Mouse (Mus musculus) splenic B cell, adult 2 months (primary cell): ENCODE measurements around the gene Prpf8.
"Not testable (repeated sequence)": the region's sequence is repeated elsewhere in the genome, so short reads cannot be mapped to it uniquely, and the experiment has no call there.

Experiments
- DNase-seq: peaks from one replicate; pipeline ENCODE4 v3.0.0-alpha.2; 2011; ENCODE audit warnings: low read depth, low spot score
- H3K27me3 ChIP-seq: 2 replicates; pipeline ENCODE4 v1.6.1; 2012; ENCODE audit warnings: mild to moderate bottlenecking, low read length, moderate library complexity, mixed read lengths; ENCODE audit not compliant: control insufficient read depth, poor library complexity, insufficient read depth, severe bottlenecking
- H3K36me3 ChIP-seq: 2 replicates; pipeline ENCODE4 v1.6.1; 2012; ENCODE audit warnings: mild to moderate bottlenecking, low read length, moderate library complexity, mixed read lengths; ENCODE audit not compliant: control insufficient read depth, poor library complexity, insufficient read depth, severe bottlenecking

Prpf8 gene

GRCm38 (mm10) chr11:75453991-75454930, 32.4 kb upstream of the Prpf8 start, which contains the start of gene Wdr81:
Gene Wdr81, minus strand, starts transcription at chr11:75454717.
- DNase-seq: peak; percentile 96
- Histone ChIP-seq H3K27me3 (no peaks in the 10 kb centered on the region), H3K36me3 (peaks cover 3% of the 10 kb centered on the region)

DNA sequence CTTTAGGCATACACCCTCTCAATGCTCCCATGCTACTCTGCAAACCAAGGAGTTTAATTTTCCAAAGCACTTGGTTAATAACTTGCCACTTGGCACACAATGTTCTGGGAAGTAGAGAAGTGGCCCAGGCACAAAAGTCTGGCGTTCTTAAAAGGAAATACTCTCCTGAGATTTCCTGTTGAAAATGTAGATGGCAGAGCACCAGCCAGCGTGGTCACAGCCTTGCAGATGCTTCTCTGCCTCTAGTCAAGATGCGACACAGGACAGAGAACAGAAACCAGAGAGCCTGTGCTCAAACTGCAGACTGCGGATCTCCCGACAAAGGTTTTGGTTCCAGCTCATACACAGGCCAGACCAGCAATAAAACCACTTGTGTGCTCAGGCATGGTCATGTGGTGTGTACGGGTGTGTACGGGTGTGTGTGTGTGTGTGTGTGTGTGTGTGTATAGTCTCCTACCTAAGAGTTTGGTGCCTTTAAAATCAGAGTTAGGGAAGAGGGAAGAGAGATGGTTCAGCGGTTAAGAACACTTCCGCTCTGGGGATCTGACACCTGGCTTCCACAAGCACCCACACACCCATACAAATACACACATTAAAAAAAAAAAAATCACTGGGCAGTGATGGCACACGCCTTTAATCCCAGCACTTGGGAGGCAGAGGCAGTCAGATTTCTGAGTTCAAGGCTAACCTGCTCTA, 31.4 kb upstream of the Prpf8 start:
- no peaks in the 10 kb centered on the region for H3K27me3 ChIP-seq
- DNase-seq: peak; percentile 84
- H3K36me3 ChIP-seq: peaks cover 3% of the 10 kb centered on the region

DNA sequence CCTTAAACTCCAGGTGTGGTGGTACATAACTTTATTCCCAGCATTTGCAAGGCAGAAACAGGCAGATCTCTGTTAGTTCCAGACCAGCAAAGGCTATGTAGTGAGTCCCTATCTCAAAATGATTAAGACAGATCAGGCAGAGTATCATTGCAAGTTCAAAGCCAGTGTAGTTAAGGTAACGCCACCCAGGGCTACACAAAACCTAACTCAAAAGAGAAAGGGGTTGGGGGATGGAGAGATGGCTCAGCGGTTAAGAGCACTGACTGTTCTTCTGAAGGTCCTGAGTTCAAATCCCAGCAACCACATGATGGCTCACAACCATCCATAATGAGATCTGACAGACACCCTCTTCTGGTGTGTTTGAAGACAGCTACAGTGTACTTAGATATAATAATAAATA, 30.6 kb upstream of the Prpf8 start:
- not testable (repeated sequence) for H3K27me3 ChIP-seq, DNase-seq, H3K36me3 ChIP-seq

DNA sequence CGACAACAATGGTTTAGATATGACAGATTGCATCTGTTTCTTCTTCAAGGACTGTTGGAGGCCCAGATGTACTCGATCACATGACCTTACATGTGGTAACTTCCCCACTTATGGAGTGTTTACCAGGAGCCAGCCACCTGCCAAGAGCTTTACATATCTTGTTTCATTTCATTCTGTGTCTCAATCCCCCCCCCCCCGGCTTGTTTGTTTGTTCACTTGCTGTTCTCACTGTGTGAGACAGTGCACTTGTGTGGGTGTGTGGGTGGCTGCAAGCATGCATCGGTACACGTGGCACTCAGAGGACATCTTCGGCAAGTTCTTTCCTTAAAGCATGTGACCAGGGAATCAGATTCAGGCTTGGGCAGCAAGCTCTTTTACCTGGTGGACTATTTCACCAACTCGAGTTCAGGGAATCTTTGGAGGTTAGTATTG, 30.2 kb upstream of the Prpf8 start:
- peak; percentile 67 for DNase-seq
- Histone ChIP-seq H3K27me3 (no peaks in the 10 kb centered on the region), H3K36me3 (peaks cover 3% of the 10 kb centered on the region; the same call in 1 of the 2 replicates)

DNA sequence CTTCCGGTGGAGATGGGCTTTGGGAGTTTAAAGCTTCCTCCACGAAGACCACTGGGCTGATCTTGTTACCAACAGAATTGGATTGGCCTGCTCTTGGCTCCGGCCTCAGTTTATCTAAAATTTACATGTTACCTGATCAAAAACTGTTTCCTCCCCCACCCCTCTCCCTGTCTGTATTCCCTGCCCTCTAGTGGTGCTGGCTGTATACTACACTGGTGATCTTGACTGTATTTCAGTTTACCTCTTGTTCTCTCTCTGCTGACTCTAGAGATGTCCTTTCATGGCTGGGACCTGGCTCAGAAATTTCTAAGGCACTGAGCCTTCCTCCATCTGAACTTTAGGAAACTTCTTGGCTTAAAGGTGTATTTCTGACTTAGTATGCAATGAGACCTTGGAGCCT, 28.4 kb upstream of the Prpf8 start:
- no peaks in the 10 kb centered on the region for H3K27me3 ChIP-seq
- no peaks in the 10 kb centered on the region for H3K36me3 ChIP-seq
- DNase-seq: peak; percentile 71

- peak; percentile 61 for DNase-seq
- Histone ChIP-seq H3K27me3 (no peaks in the 10 kb centered on the region), H3K36me3 (no peaks in the 10 kb centered on the region)
These were observed 28.0 kb upstream of the Prpf8 start for GRCm38 (mm10) chr11:75458628-75459041.

DNA sequence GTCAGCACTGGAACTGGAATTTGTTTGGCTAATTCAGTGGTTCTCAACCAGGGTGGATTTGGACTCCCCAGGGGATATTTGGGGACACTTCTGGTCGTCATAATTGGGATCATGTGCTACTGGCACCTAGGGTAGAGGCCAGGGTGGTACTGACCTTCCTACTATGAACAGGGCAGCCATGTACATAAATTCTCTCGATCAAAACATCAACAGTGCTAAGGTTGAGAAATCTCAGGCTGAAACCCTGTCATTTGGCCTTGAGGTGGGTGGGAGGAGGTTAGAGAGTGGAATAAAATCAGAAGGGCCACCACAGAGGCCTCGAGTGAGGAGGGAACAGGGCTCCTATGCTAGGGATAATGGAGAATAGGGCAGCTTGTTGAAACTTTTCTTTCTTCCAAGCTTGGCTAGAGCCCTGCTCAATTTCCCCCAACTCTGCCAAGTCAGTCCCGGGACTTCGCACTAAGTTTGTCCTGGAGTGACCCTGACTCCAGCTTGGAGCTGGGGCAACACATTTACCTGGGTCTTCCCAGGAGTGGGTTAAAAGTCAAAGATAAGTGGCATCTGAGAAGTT, 27.4 kb upstream of the Prpf8 start:
- Histone ChIP-seq H3K36me3 (no peaks in the 10 kb centered on the region), H3K27me3 (no peaks in the 10 kb centered on the region)
- DNase-seq: peak; percentile 48

- Histone ChIP-seq H3K27me3 (no peaks in the 10 kb centered on the region), H3K36me3 (no peaks in the 10 kb centered on the region)
- DNase-seq: no peak
These were observed 26.9 kb upstream of the Prpf8 start for GRCm38 (mm10) chr11:75459751-75460102.

DNA sequence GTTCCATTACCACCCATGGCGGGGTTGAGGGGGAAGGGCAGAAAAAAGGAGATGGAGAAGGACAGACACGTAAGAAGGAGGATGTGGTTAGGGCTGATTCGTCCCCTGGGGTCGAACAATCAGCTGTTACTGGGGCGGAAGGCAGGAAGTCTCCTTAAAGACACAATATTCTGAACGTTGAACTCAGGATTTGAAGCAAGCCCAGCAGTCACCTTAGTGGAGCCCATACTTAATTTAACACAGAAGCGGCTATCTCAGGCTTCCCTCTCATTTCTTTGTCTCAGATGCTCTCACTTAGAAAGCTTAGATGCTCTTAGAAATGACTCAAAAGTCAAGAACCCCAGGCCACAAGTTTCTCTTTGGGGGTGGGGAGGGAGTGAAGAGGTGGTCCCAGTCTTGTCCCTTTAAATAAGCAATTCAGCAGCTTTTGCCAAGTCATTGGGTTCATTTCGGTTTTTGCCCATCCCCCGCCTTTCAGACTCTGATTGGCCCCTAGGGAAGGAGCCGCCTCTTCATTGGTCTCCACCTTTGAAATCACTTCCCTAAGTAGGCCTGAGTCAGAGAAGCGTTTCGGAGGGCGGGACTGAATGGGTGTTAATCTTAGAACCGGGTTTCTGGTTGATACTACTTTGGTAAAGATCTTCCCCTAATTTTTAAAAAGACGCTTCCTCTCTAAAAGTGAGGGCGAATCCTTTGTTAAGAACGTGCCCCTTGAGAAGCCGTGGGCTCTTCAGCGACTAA, 26.3 kb upstream of the Prpf8 start:
- Histone ChIP-seq H3K27me3 (no peaks in the 10 kb centered on the region), H3K36me3 (no peaks in the 10 kb centered on the region)
- DNase-seq: peak; percentile 96

- no peaks in the 10 kb centered on the region for H3K27me3 ChIP-seq
- no peaks in the 10 kb centered on the region for H3K36me3 ChIP-seq
- peak; percentile 100 for DNase-seq
These were observed 25.5 kb upstream of the Prpf8 start, which contains the start of gene Tlcd2 for GRCm38 (mm10) chr11:75460844-75461742. Gene Tlcd2, plus strand, starts transcription at chr11:75461715.

DNA sequence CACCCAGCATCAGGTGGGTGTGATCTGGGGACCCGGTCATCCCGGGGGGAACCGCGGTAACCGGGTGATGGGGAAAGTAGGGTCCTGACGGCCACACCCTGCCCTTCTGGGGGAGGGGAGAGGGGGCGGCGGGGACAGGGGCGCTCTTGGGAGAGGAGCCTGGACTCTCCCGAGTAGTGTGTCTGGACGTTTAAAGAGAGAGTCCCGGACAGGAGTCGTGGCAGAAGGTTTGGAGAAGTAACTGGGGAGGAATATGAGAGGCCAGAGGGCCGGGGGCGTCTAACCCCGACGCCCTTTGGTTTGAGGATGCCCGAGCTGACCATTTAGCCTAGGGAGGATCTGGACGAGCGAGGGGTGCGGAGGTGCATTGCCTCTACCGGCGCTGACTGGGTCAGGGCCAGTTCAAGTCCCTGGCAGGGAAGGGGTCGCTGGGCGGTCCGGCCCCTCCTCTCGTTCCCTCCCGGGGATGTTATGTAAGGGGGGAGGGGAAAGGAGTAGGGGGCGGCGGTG, 24.8 kb upstream of the Prpf8 start:
- DNase-seq: no peak
- H3K36me3 ChIP-seq: no peaks in the 10 kb centered on the region
- H3K27me3 ChIP-seq: no peaks in the 10 kb centered on the region

DNA sequence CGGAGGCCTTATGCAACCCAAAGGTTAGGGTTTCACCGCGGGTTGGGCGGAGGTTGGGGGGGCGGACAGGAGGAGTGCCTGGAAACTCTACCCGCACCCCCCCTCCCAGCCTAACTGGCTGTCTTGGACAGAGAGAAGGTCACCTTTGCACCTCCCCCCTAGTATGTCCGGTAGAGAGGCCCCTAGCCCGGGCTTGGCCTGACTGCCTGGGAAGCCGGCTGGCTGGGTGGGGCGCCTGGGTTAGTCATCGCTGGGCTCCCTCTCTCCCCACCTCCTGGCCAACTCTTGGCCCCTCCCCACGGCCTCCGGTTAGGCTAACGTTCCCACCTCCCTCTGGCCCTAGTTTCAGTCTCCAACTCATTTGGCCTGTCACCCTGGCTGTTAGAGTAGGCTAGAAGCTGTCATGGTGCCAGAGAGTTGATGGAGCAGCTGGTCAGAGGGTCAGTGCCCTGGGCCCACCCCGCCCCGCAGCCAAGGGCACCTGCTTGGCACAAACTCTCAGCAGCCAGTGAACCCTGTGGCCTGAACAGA, 24.3 kb upstream of the Prpf8 start:
- peak; percentile 42 for DNase-seq
- no peaks in the 10 kb centered on the region for H3K36me3 ChIP-seq
- no peaks in the 10 kb centered on the region for H3K27me3 ChIP-seq

DNA sequence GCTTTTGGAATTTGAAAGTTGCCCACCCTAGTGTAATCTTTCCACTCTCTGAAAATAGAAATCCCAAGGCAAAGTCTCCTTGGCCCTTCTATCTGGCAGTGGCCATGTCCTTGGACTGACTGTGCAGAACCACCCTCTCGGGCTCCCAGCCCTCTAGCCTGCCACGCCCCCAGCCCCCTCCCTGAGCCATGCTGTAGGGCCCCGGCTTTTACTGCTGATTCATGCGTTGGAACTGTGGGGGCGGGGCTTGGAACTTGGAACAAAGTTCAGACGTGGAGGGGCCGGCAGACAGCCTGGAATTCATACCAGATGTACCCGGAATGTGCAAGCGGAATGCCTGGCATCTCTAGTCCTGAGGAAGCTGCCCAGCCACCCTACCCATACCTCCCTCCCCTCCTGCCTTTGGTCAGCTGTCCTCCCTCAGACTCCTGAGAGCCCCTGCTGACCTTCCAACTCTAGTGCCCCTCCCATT, 23.7 kb upstream of the Prpf8 start:
- Histone ChIP-seq H3K36me3 (no peaks in the 10 kb centered on the region), H3K27me3 (no peaks in the 10 kb centered on the region)
- DNase-seq: no peak
